Mouse (Mus musculus) brown adipose tissue, adult 24 weeks (tissue): ENCODE measurements at regions not wholly inside any gene's neighbourhood (a gene's known extent, or its start where the extent isn't known, plus 50 kb on each side); places are given as distances from the start of the nearest gene placed in this dataset.

Experiments used
- H3K27ac ChIP-seq: fragments of 200-500 bp; replicated peaks from 2 replicates; pipeline ENCODE4 v1.5.1; 2012; ENCODE audit warnings: low read depth, mild to moderate bottlenecking, low read length
- H3K4me1 ChIP-seq: fragments of 200-500 bp; 2 replicates; pipeline ENCODE4 v1.6.1; 2012; ENCODE audit warnings: low read length, mixed read lengths; ENCODE audit not compliant: control insufficient read depth, insufficient read depth, insufficient read length
- H3K4me3 ChIP-seq: fragments of 200-500 bp; 2 replicates; pipeline ENCODE4 v1.5.1; 2012; ENCODE audit warnings: low read depth, mild to moderate bottlenecking, low read length, moderate library complexity; ENCODE audit not compliant: insufficient read depth

DNA sequence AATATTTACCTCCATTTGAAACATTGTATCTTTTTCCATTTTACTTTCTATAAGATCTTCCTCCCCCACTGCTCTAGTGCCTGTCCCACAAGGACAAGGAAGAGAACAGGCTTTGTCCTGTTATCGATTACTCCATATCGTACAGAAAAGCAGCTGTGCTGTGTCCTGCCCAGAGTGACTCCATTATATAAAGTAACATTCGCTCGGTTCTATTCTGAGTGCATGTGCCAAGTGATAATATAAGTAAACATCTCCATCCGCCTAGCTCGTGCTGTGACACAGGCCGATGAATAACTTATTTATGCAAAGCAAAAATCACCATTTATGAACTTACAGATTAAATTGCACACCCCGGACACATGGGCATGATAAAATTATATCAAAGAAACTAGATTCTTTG, 64.8 kb upstream of the Myo10 start:
- H3K4me1 ChIP-seq, result peaks cover 7% of the 10 kb centered on the region; the same call in 1 of the 2 replicates
- H3K4me3 ChIP-seq, result no peak overlapping the region
- H3K27ac ChIP-seq, result peak overlapping the region; percentile 90

DNA sequence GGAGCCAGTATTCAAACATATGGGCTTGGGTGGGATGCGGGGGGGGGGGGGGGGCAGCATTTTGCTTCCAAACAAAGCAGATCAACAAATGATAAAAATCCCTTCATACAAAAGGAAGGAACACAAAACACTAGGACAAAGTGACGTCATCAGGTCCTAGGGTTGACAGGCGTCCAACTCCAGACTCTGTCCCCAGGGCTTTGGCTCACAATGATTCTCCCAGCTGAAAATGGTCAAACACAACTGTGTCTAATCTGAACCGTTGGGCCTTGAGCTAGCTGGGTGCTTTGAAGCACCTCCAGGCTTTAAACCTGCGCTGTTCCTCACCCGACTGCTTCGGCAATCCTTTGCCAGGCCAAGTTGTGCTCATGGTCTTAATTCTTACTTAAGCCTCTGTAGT, 64.1 kb upstream of the Myo10 start:
- Histone ChIP-seq H3K4me3 (no peak overlapping the region), H3K27ac (peak overlapping the region; percentile 90), H3K4me1 (peaks cover 7% of the 10 kb centered on the region; the same call in 1 of the 2 replicates)

DNA sequence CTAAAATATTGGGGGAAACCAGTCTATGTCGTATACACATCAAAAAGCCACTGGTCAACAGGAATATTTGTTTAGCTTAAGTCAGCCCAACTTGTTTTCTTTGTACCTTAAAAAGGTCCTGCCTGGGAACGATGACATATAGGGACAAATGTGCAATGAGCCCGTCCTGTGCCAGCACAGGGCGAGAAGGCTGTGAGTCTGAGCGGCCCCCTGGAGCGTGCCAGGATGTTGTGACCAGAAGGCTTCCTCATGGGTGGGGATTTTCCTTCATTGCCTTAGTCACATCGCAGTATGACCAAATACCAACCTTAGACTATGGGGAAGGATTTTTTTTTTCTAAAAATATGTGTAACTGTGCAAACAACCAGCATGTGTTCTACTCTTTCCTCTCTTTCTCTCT, 58.7 kb upstream of the Myo10 start:
- Histone ChIP-seq H3K4me3 (no peak overlapping the region), H3K4me1 (peaks cover under 1% of the 10 kb centered on the region; the same call in 1 of the 2 replicates), H3K27ac (no peak overlapping the region)

DNA sequence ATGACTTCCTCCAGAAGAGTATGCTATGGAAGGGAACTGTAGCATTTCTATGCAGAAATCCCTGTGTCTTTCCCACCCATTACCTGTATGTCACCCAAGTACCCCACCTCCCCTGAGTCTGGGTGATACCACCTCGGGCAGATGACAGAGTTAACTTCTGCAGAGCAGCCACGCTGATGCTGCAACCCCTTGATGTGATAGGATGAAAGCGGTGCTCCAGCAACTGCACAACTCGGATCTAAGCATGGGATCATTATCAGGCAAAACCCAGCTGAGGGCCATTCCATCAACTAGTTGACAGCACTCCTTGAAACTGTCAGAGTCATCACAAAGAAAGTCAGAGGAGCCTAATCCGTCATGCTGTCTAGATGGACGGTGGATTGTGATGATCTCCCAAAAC, 49.8 kb upstream of the Myo10 start:
- no peak overlapping the region for H3K27ac ChIP-seq
- no peaks in the 10 kb centered on the region for H3K4me1 ChIP-seq

More for the DNA sequence above, 49.8 kb upstream of the Myo10 start:
- H3K4me3 ChIP-seq, result no peak overlapping the region
